Mouse (Mus musculus) limb, embryonic 13.5 days (tissue): ENCODE results near the gene Chst5. TPM values are rescaled to one million over a fixed set of nuclear protein-coding genes. Genes with fewer than 3 reads are reported as not detected.
"Not testable (repeated sequence)": the region's sequence is repeated elsewhere in the genome, so short reads cannot be mapped to it uniquely, and the experiment has no call there.

Experiments
- ATAC-seq: fragments of 200-750 bp; cut with Nextera tagmentation; 2 replicates; pipeline ENCODE4 v1.8.0; 2017; ENCODE audit warnings: low read depth, moderate number of reproducible peaks, moderate TSS enrichment; ENCODE audit not compliant: low FRiP score
- H3K27ac ChIP-seq: fragments of 300-500 bp; sonication (generic); 2 replicates; pipeline ENCODE4 v1.5.1; 2015; ENCODE audit warnings: inconsistent platforms, mild to moderate bottlenecking, moderate library complexity
- H3K27me3 ChIP-seq: fragments of 300-500 bp; sonication (generic); 2 replicates; pipeline ENCODE4 v1.6.1; 2015; ENCODE audit warnings: mild to moderate bottlenecking, inconsistent platforms
- H3K36me3 ChIP-seq: fragments of 300-500 bp; sonication (generic); 2 replicates; pipeline ENCODE4 v1.6.1; 2015; ENCODE audit warnings: inconsistent platforms, mild to moderate bottlenecking, moderate library complexity
- H3K4me1 ChIP-seq: fragments of 300-500 bp; sonication (generic); 2 replicates; pipeline ENCODE4 v1.6.1; 2015; ENCODE audit warnings: inconsistent platforms
- H3K4me2 ChIP-seq: fragments of 300-500 bp; sonication (generic); replicated peaks from 2 replicates; pipeline ENCODE4 v1.6.1; 2015; ENCODE audit warnings: inconsistent platforms, mild to moderate bottlenecking, moderate library complexity
- H3K4me3 ChIP-seq: fragments of 300-500 bp; sonication (generic); 2 replicates; pipeline ENCODE4 v1.5.1; 2015; ENCODE audit warnings: moderate library complexity, mild to moderate bottlenecking, inconsistent platforms
- H3K9ac ChIP-seq: fragments of 300-500 bp; sonication (generic); 2 replicates; pipeline ENCODE4 v1.6.1; 2015; ENCODE audit warnings: mild to moderate bottlenecking, inconsistent platforms
- H3K9me3 ChIP-seq: fragments of 300-500 bp; sonication (generic); 2 replicates; pipeline ENCODE4 v1.6.1; 2016; ENCODE audit warnings: inconsistent platforms
- WGBS: fragments of 180-500 bp; shearing (Covaris S2); methylation state at CpG from one replicate; pipeline ENCODE4 v1.1.7; 2015; 5-methylcytosine and 5-hydroxymethylcytosine counted together
- polyA plus RNA-seq: library from polyadenylated mRNA; unstranded; fragments of >200 nt; fragmentation: Nextera tagmentation; extraction: Ambion mirVana; gene quantifications from 2 replicates; pipeline ENCODE4 v1.2.1, GENCODE M21; 2015

Gene Chst5
- polyA plus RNA-seq, 1 experiment from 2014 or later = 7.9 TPM

DNA sequence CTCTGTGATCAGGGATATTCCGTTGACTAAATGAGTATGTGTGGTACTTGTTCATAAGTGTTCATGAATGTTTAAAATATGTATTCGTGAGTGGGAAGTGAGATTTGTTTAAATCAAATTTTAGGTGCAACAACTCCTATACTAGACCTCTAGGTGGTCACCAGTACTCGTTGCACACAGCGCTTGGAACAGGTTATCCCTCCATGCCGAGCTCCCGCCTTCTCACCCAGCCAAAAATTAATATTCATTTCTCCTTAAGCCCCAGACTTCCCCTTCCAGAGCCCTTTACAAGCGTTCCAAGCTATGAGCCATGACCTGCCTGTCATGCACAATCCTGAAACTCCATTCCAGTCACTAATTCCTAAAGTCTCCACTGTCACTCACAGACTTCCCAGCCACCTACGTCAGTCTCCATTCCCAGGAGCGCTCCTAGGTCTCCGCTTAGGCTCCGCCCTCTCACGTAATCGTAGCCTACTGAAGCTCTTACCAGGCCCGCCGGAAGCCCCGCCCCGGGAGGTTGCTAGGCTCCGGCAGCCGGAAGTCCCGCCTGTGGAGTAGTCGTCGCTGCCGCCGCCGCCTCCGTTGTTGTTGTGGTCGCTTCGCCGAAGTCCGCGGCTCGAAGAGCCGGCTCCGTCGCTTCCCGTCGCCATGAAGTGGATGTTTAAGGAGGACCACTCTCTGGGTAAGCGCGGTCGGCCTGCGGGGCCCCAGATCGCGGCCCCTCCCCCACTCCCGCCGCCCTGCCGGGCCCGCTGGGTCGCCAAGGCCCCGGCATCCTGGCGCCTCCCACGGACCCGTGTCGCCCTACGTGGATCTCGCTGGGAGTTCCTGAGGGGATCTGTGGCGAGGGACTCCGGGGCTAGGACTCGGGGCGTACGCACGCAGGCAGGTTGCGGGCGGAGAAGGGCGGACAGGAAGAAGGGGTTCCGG lies 30.2 kb upstream of the Chst5 start, which contains the start of gene Gabarapl2:
Gabarapl2 (plus strand) TSS at position 533 of the 930 bp plus-strand sequence.
- Histone ChIP-seq H3K27ac (peak within 1 kb of the TSS; percentile 55; the same call in 1 of the 2 replicates), H3K4me3 (peak within 1 kb of the TSS; percentile 100), H3K36me3 (peaks cover 33% of the 10 kb centered on the region), H3K27me3 (no peaks in the 10 kb centered on the region), H3K9ac (peak within 1 kb of the TSS; percentile 91), H3K4me1 (peaks cover 16% of the 10 kb centered on the region), H3K9me3 (no peaks in the 10 kb centered on the region), H3K4me2 (peak within 1 kb of the TSS; percentile 95)
- under 1% methylated on average over 65 of the region's 65 CpGs for WGBS
- peak; percentile 99 for ATAC-seq

DNA sequence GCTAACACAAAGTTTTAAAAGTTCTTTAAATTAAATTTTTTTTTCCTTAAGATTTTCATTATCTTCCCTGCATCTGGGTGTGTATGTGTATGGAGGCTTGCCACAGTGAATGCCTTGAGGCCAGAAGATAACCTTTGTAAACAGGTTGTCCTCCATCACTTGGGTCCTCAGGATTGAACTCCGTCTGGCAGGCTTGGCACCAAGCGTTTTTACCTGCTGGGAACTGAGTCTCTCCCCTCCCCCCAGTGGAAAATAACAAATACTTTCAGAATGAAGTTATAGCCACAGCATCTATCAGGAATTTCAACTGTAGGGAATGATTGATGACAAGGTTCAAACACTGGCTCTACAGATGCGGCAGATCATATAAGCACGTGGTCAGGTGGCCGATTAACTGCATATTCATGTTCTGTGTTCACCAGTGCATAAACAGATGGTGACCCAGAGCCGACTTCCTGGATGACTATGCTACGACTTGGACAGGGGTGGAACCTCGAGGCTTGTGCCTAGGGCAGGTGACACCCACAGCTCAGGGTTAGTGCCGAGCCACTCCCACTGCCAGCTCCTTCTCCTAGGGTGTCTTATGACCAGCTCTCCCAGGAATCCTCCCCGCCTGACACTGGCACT lies 29.4 kb upstream of the Chst5 start:
- Histone ChIP-seq H3K4me2 (peak overlapping the region; percentile 95), H3K4me1 (peaks cover 16% of the 10 kb centered on the region), H3K27ac (no peak overlapping the region)

DNA sequence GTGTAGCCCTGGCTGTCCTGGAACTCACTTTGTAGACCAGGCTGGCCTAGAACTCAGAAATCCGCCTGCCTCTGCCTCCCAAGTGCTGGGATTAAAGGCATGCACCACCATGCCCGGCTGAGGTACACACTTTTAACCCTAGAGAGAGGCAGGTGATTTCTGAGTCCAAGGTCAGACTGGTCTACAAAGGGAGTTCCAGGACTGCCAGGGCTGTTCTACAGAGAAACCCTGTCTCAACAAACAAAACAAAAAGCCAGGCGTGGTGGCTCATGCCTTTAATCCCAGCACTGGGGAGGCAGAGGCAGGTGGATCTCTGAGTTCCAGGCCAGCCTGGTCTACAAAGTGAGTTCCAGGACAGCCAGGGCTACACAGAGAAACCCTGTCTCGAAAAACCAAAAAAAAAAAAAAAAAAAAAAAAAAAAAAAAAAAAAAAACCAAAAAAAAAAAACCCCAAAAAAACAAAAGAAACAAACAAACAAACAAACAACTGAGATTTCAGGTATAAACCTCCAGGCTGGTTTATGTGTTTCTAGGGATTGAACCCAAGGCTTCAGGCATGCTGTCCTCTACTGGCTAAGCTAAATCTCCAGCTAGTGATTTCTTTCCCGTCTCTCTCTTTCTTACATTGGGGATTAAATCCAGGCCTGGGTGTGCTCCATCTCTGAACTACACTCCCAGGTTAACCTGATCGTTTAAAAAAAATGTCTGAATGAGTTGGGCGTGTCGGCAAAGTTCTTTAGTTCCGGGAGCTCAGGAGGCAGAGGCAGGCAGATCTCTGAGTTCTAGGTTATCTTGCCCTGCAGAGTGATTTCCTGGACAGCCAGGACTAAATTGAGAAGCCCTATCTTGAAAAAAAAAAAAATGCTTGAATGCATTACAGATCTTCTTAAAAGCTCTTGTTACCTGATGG lies 28.1 kb upstream of the Chst5 start:
- not testable (repeated sequence) for H3K4me3 ChIP-seq, H3K27me3 ChIP-seq, H3K9ac ChIP-seq, ATAC-seq, H3K9me3 ChIP-seq, H3K27ac ChIP-seq, H3K4me2 ChIP-seq
- H3K36me3 ChIP-seq = peaks cover 12% of the 10 kb centered on the region
- H3K4me1 ChIP-seq = peaks cover 19% of the 10 kb centered on the region
- WGBS = 87% methylated on average over 9 of the region's 9 CpGs

More for the DNA sequence above, 29.4 kb upstream of the Chst5 start:
- 9% methylated on average over 10 of the region's 10 CpGs for WGBS
- H3K27me3 ChIP-seq = no peaks in the 10 kb centered on the region
- ATAC-seq = peak; percentile 41
- peak overlapping the region; percentile 100 for H3K4me3 ChIP-seq
- no peaks in the 10 kb centered on the region for H3K9me3 ChIP-seq
- peak overlapping the region; percentile 61 for H3K9ac ChIP-seq
- H3K36me3 ChIP-seq = peaks cover 25% of the 10 kb centered on the region

DNA sequence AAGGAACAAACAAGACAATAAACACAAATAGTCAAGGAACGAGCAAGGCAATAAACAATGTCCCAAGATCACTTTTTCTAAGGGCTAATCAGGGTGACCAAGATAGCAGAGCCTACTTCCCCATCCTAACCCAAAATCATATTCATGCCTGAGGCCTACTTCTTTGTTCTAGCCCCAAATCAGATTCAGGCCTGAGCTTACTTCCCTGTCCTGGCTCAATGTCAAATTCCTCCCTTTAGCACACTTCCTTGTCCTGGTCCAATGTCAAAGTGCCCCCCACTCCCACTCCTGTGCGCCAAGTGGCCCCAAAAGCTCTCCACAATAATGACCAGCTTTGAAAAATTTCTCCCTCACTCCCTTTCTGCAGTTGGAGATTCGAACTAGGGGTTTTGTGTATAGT lies 26.9 kb upstream of the Chst5 start:
- no peak overlapping the region for H3K27ac ChIP-seq
- 65% methylated on average over 3 of the region's 3 CpGs for WGBS
- H3K36me3 ChIP-seq = peaks cover 3% of the 10 kb centered on the region
- no peaks in the 10 kb centered on the region for H3K27me3 ChIP-seq
- no peak overlapping the region for H3K9ac ChIP-seq
- no peak for ATAC-seq
- no peak overlapping the region for H3K4me3 ChIP-seq
- peaks cover 29% of the 10 kb centered on the region for H3K4me1 ChIP-seq
- no peaks in the 10 kb centered on the region for H3K9me3 ChIP-seq
- no peak overlapping the region for H3K4me2 ChIP-seq

DNA sequence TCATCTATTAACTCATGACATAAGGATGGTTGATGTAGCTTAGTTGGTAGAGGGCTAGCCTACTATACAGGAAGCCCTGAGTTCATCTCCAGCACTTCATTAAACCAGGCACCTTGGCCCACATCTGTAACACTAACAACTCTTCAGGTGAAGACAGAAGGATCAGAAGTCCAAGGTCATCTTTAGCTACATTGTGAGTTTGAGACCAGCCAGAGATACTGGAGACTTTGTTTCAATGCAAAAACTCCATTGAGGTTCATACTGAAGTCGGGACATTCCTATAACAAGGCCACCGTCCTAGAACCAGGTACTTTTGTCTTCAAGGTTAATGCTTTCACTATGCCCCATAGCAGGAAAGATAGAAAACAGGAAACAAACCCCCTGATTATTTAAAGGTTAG lies 24.0 kb upstream of the Chst5 start:
- H3K9ac ChIP-seq = no peak overlapping the region
- no peak overlapping the region for H3K4me2 ChIP-seq
- no peaks in the 10 kb centered on the region for H3K9me3 ChIP-seq
- no peak overlapping the region for H3K4me3 ChIP-seq
- H3K36me3 ChIP-seq = no peaks in the 10 kb centered on the region
- H3K27ac ChIP-seq = no peak overlapping the region
- 85% methylated on average over 2 of the region's 2 CpGs for WGBS
- H3K4me1 ChIP-seq = peaks cover 25% of the 10 kb centered on the region
- no peaks in the 10 kb centered on the region for H3K27me3 ChIP-seq
- no peak for ATAC-seq

DNA sequence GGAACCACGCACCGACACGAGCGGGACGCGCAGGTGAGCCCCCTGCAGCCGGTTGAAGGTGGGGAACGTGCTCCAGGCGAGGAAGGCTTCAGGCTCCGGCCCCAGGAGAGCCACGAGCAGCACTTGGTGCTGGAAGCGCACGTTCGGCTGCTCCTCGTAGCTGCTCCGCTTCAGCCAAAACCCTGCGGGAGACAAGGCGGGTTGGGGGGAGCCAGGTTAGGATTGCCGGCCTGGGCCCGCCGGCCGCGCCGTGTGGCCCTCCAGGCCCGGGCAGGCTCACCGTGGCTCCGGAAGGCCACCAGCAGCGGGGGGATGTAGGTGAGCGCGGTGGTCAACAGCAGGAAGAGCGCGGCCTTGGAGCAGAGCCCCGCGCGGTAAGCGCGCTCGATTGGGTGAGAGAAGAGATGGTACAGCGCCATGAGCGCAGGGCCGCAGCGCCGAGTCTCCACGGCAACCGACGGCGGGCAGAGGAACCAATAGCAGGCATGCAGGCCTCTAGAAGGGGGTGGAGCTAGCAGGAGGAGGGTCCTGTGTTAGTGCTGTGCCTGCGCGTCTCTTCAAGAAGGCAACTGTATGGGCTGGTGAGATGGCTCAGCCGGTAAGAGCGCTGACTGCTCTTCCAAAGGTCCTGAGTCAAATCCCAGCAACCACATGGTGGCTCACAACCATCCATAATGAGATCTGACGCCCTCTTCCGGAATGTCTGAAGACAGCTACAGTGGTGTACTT lies 23.3 kb upstream of the Chst5 start, which contains the start of gene Tmem231:
Tmem231 (minus strand) TSS at position 534 of the 729 bp plus-strand sequence.
- H3K4me3 ChIP-seq = peak within 1 kb of the TSS; percentile 74
- WGBS = under 1% methylated on average over 53 of the region's 53 CpGs
- H3K4me1 ChIP-seq = peaks cover 25% of the 10 kb centered on the region
- H3K4me2 ChIP-seq = peak within 1 kb of the TSS; percentile 94
- no peaks in the 10 kb centered on the region for H3K36me3 ChIP-seq
- peak; percentile 100 for ATAC-seq
- peak within 1 kb of the TSS; percentile 79 for H3K9ac ChIP-seq
- no peaks in the 10 kb centered on the region for H3K9me3 ChIP-seq
- peak within 1 kb of the TSS; percentile 81 for H3K27ac ChIP-seq
- no peaks in the 10 kb centered on the region for H3K27me3 ChIP-seq

DNA sequence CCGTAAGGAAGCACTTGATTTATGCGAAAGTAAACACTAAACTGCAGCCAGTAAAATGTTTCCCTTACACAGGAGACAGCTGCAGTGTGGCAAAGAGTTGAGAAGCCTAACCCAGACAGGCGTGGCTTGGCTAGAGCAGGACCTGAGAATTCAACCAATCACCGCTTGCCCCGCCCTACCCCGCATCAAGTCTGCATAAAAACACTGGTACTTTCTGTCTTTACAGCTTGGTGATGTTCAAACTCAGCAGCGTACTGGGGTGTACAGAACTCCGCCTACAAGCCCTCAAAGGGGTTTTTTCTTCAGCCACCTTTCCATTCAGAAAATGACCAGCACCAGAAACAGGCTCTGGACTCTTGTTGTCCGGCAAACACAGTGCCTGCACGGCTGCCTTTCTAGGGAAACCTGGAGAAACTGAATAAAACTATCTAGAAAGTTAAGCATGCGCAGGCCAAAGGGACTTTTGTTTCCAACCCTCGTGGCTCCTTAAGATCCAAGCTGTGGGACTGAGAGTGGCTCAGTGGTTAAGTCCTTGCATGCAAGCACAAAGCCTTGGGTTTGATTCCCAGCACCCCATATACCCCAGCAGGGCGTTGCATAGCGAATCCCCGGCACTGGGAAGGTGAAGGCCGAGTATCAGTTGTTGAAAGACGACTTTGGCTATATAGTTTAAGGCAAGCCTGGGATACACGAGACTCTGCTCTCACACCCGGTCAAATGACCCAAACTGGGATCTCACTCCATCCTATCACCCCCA lies 22.5 kb upstream of the Chst5 start:
- Histone ChIP-seq H3K9ac (peak overlapping the region; percentile 79), H3K27me3 (no peaks in the 10 kb centered on the region), H3K4me1 (peaks cover 25% of the 10 kb centered on the region), H3K36me3 (no peaks in the 10 kb centered on the region), H3K27ac (peak overlapping the region; percentile 81), H3K4me3 (peak overlapping the region; percentile 74), H3K4me2 (peak overlapping the region; percentile 94), H3K9me3 (no peaks in the 10 kb centered on the region)
- 29% methylated on average over 19 of the region's 19 CpGs for WGBS
- ATAC-seq = 0 out of 2 replicates have a peak, but pooled peaks have one; percentile 24

DNA sequence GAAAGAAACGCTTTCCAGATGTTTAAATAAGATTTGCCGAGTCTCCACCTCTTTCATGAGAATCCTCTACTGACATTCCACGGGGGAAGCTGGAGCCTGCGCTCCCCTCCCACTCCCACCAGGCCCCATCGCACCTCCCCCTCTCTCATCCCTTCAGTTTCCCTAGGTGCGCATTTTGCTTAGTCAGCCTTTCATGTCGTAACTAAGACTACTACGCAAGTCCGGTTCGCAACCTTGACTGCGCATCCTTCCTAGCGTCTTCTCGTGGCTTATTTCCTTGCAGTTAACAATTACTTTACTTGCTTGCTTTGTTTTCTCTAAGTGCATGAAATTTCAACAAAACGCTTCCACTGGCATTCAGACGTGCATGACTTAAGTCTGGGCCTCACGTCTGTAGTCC lies 21.5 kb upstream of the Chst5 start:
- WGBS = 68% methylated on average over 16 of the region's 16 CpGs
- H3K9ac ChIP-seq = no peak overlapping the region
- H3K4me1 ChIP-seq = peaks cover 25% of the 10 kb centered on the region
- H3K36me3 ChIP-seq = no peaks in the 10 kb centered on the region
- H3K9me3 ChIP-seq = no peaks in the 10 kb centered on the region
- no peak overlapping the region for H3K4me3 ChIP-seq
- H3K4me2 ChIP-seq = no peak overlapping the region
- no peaks in the 10 kb centered on the region for H3K27me3 ChIP-seq
- no peak for ATAC-seq
- no peak overlapping the region for H3K27ac ChIP-seq

DNA sequence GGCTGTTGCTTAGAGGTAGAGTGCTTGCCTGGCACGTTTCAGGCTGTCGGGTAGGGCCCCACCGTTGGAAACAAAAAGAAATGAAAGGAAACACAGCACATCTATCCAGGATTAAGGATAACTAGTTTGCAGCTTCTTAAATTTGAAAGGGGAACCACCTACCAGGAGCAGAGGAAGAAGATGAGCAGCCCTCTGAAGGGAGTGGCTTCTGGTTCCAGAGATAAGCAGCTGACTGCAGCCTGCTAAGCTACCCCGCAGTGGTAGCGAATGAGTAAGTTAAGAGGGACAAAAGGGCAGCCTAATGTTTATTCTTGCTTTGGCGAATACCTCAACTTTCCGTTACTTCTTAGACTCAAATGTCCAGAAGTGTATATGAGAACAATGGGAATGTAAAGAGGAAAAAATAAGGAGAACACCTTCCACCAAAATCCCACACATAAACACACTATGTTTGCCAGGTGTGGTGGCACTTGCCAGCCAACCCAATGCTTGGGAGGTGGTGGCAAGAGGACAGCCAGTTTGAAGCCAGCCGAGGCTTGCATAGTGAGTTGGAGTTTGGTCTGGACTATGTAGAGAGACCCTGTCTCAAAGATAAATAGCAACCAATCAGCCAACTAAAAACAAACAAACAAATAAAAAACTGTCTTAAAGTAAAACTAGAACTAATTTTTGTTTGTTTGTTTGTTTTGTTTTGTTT lies 19.5 kb upstream of the Chst5 start:
- WGBS = 76% methylated on average over 8 of the region's 8 CpGs
- ATAC-seq = no peak

DNA sequence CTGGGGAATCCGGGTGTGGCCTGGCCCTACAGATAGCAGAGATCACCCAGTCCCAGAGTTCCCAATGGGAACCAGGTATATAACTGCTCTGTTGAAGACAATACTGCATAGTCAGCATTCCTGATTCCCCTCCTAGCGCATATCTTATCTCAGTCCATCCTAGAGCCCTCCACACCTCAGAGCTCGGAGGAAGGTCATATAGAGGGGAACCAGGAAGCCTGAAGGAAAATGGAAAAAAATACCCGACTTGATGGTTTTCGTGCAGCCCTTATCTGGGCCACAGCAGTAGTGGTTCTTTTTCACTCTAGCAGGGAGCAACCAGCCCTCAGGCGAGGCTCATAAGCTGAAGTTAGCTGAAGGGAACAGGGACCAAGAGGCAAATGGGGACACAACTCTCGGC lies 14.7 kb upstream of the Chst5 start:
- WGBS = 78% methylated on average over 7 of the region's 7 CpGs
- H3K4me3 ChIP-seq = no peak overlapping the region
- no peaks in the 10 kb centered on the region for H3K27me3 ChIP-seq
- no peak overlapping the region for H3K9ac ChIP-seq
- no peaks in the 10 kb centered on the region for H3K4me1 ChIP-seq
- H3K9me3 ChIP-seq = no peaks in the 10 kb centered on the region
- H3K27ac ChIP-seq = no peak overlapping the region
- no peak for ATAC-seq
- 0 out of 2 replicates have a peak, but pooled peaks cover 4% of the 10 kb centered on the region for H3K36me3 ChIP-seq
- H3K4me2 ChIP-seq = no peak overlapping the region

More for the DNA sequence above, 19.5 kb upstream of the Chst5 start:
- no peaks in the 10 kb centered on the region for H3K36me3 ChIP-seq
- no peaks in the 10 kb centered on the region for H3K27me3 ChIP-seq
- H3K4me2 ChIP-seq = no peak overlapping the region
- H3K9ac ChIP-seq = no peak overlapping the region
- H3K9me3 ChIP-seq = no peaks in the 10 kb centered on the region
- H3K4me3 ChIP-seq = no peak overlapping the region
- no peak overlapping the region for H3K27ac ChIP-seq
- H3K4me1 ChIP-seq = peaks cover 25% of the 10 kb centered on the region
